Mouse (Mus musculus) CD8-positive naive resting alpha-beta T cell, adult 2 months (primary cell): ENCODE measurements around the gene Bfsp2.

Experiments used
- DNase-seq, 2 experiments: peaks; one replicate each; pipeline ENCODE4 v3.0.0; 2022; ENCODE audit warnings: low read depth in 2 of 2, low spot score in 2 of 2

The Bfsp2 gene

GRCm38 (mm10) chr9:103486262-103486661, 6.0 kb upstream of the Bfsp2 start:
- no peak for DNase-seq

GRCm38 (mm10) chr9:103485606-103486005, 5.4 kb upstream of the Bfsp2 start:
- no peak for DNase-seq

- DNase-seq: no peak
Observed at GRCm38 (mm10) chr9:103480603-103481220, 492 bp upstream of the Bfsp2 start.

- no peak for DNase-seq
Observed at GRCm38 (mm10) chr9:103475414-103475813, 4.8 kb downstream of the Bfsp2 start.

GRCm38 (mm10) chr9:103473915-103474688, 6.1 kb downstream of the Bfsp2 start:
- DNase-seq: no peak

- no peak for DNase-seq
Observed at GRCm38 (mm10) chr9:103471784-103472183, 8.4 kb downstream of the Bfsp2 start.

- DNase-seq: peak; percentile 45 to 62
Observed at GRCm38 (mm10) chr9:103469516-103469915, 10.7 kb downstream of the Bfsp2 start.

- no peak for DNase-seq
Observed at GRCm38 (mm10) chr9:103468911-103469310, 11.3 kb downstream of the Bfsp2 start.

- DNase-seq: no peak
Observed at GRCm38 (mm10) chr9:103465711-103466220, 14.5 kb downstream of the Bfsp2 start.

GRCm38 (mm10) chr9:103465293-103465692, 14.9 kb downstream of the Bfsp2 start:
- no peak for DNase-seq

- DNase-seq: no peak
Observed at GRCm38 (mm10) chr9:103463833-103464232, 16.4 kb downstream of the Bfsp2 start.

GRCm38 (mm10) chr9:103459839-103460238, 20.4 kb downstream of the Bfsp2 start:
- no peak for DNase-seq

GRCm38 (mm10) chr9:103459307-103459706, 20.9 kb downstream of the Bfsp2 start:
- no peak for DNase-seq

- no peak for DNase-seq
Observed at GRCm38 (mm10) chr9:103449651-103450050, 30.6 kb downstream of the Bfsp2 start.

GRCm38 (mm10) chr9:103449092-103449491, 31.1 kb downstream of the Bfsp2 start:
- DNase-seq: peak; percentile 47 to 58

GRCm38 (mm10) chr9:103444656-103445055, 35.6 kb downstream of the Bfsp2 start:
- DNase-seq: no peak

GRCm38 (mm10) chr9:103443824-103444185, 36.4 kb downstream of the Bfsp2 start:
- no peak for DNase-seq

- no peak for DNase-seq
Observed at GRCm38 (mm10) chr9:103443121-103443823, 36.9 kb downstream of the Bfsp2 start.

GRCm38 (mm10) chr9:103440597-103440996, 39.6 kb downstream of the Bfsp2 start:
- no peak for DNase-seq

- DNase-seq: no peak
Observed at GRCm38 (mm10) chr9:103437104-103437503, 43.1 kb downstream of the Bfsp2 start.

GRCm38 (mm10) chr9:103434116-103434515, 46.1 kb downstream of the Bfsp2 start:
- peak in 1 of 2 experiments; percentile 39 for DNase-seq
